Mouse (Mus musculus) stomach, postnatal 0 days (tissue): ENCODE measurements around the gene Cdc42bpa.

Experiments used
- CTCF ChIP-seq: IDR thresholded peaks from 2 replicates; pipeline ENCODE4 v1.5.1; 2016; ENCODE audit warnings: antibody characterized with exemption, low read depth, mild to moderate bottlenecking, moderate library complexity
- EP300 ChIP-seq: optimal IDR thresholded peaks from 2 replicates; pipeline ENCODE3; 2016; ENCODE audit warnings: antibody characterized with exemption

DNA sequence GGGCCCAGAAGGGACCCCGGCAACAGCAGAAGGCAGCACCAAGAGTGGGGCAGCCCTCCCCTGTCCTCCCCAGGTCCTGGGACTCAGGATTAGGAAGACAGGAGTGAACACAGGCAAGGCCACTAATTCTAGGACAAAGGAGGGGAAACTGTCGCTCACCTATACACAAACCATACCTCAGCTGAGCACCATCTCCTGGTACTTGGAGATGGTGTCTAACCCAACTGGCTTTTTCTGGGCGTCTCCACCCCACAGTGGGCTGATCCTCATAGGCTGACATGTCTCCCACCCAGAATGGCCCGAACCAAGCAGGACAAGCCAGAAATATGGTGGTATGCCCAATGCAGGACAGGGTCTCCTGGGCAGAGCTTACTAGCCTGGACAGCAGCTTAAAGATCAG, 212.3 kb downstream of the Cdc42bpa start:
- TF ChIP-seq CTCF: no peak
- no peak for TF ChIP-seq EP300
